Mouse (Mus musculus): Measurements from ENCODE around the gene Olfr1366. TPM values are rescaled to one million over a fixed set of nuclear protein-coding genes. Genes with fewer than 3 reads are reported as not detected.

Olfr1366 gene
- total RNA-seq, 2 experiments from 2014 or later: not detected

GRCm38 (mm10) chr13:21492847-21493246, 49.8 kb downstream of the Olfr1366 start:
- TF ChIP-seq CTCF (IDR thresholded peaks at IDR 0.05): no peak
- intact Hi-C loops (cut with DNase I): no loop called here
- Histone ChIP-seq H3K4me3 (no peak overlapping the region), H3K27ac (no peak overlapping the region)
- DNase-seq (ENCODE audit: extremely low spot score in 1 of 2, low spot score in 2 of 2): no peak

- TF ChIP-seq CTCF (IDR thresholded peaks at IDR 0.05): no peak
- DNase-seq (ENCODE audit: extremely low spot score in 1 of 2, low spot score in 2 of 2): no peak
- Histone ChIP-seq H3K27ac (no peak overlapping the region), H3K4me3 (no peak overlapping the region)
- intact Hi-C loops (cut with DNase I): no loop called here
Observed at GRCm38 (mm10) chr13:21486881-21487280, 55.7 kb downstream of the Olfr1366 start.

Other genes with a start within 250 kb of the Olfr1366 start
- not detected for gene Gpx6, start 230.7 kb downstream of the Olfr1366 start, total RNA-seq (2021)
- gene Olfr1367, start 195.9 kb downstream of the Olfr1366 start, total RNA-seq (2021): not detected
- gene Zscan12, start 180.0 kb downstream of the Olfr1366 start, total RNA-seq (2021): 1 to 10 TPM; 7.0 to 8.2 TPM
- 10 to 100 TPM; 39.0 to 44.4 TPM for gene Zkscan3, start 140.1 kb downstream of the Olfr1366 start, total RNA-seq (2021)
- 1 to 10 TPM; 1.3 to 1.7 TPM for gene Pgbd1, start 101.8 kb downstream of the Olfr1366 start, total RNA-seq (2021)
- gene Zscan26, start 89.1 kb downstream of the Olfr1366 start, total RNA-seq (2021): 10 to 100 TPM; 56.7 to 57.3 TPM
- gene Nkapl, start 74.3 kb downstream of the Olfr1366 start, total RNA-seq (2021): under 1 TPM; 0.40 to 0.77 TPM
- gene Zkscan4, start 63.9 kb downstream of the Olfr1366 start, total RNA-seq (2021): 1 to 10 TPM; 4.4 to 6.8 TPM
- gene Gm10065, start 63.4 kb downstream of the Olfr1366 start, total RNA-seq (2021): not detected
- 10 to 100 TPM; 21.9 to 22.8 TPM for gene AK157302, start 47.6 kb downstream of the Olfr1366 start, total RNA-seq (2021)
- gene Gm11273, start 41.4 kb downstream of the Olfr1366 start, total RNA-seq (2021): 10 to 100 TPM; 51.7 to 53.8 TPM
- gene Zkscan8, start 11.7 kb downstream of the Olfr1366 start, total RNA-seq (2021): 10 to 100 TPM; 14.4 to 19.0 TPM
- not detected for gene Olfr1535, start 17.1 kb upstream of the Olfr1366 start, total RNA-seq (2021)
- not detected for gene Olfr1364, start 39.0 kb upstream of the Olfr1366 start, total RNA-seq (2021)
- not detected for gene Olfr1362, start 71.2 kb upstream of the Olfr1366 start, total RNA-seq (2021)
- not detected for gene Olfr11, start 99.7 kb upstream of the Olfr1366 start, total RNA-seq (2021)
- gene Olfr1361, start 120.6 kb upstream of the Olfr1366 start, total RNA-seq (2021): not detected
- not detected for gene Olfr1360, start 134.6 kb upstream of the Olfr1366 start, total RNA-seq (2021)
- not detected for gene Olfr1359, start 155.3 kb upstream of the Olfr1366 start, total RNA-seq (2021)
- gene Hist1h2bl, start 173.3 kb upstream of the Olfr1366 start, total RNA-seq (2021): 10 to 100 TPM; 23.7 to 28.5 TPM
- 10 to 100 TPM; 25.4 to 32.6 TPM for gene Hist1h2ai, start 173.6 kb upstream of the Olfr1366 start, total RNA-seq (2021)
- 10 to 100 TPM; 54.6 to 74.2 TPM for gene Hist1h3h, start 174.9 kb upstream of the Olfr1366 start, total RNA-seq (2021)
- 1 to 10 TPM; 4.8 to 5.4 TPM for gene Hist1h2bm, start 179.2 kb upstream of the Olfr1366 start, total RNA-seq (2021)
- gene Hist1h4j, start 192.3 kb upstream of the Olfr1366 start, total RNA-seq (2021): 10 to 100 TPM; 13.9 to 19.4 TPM
- 100 to 1,000 TPM; 316 to 377 TPM for gene Hist1h4k, start 207.7 kb upstream of the Olfr1366 start, total RNA-seq (2021)
- gene Hist1h2ak, start 211.0 kb upstream of the Olfr1366 start, total RNA-seq (2021): 10 to 100 TPM; 13.2 to 13.5 TPM
- 1 to 10 TPM; 8.3 TPM for gene Hist1h2bn, start 211.3 kb upstream of the Olfr1366 start, total RNA-seq (2021)
- gene Hist1h1b, start 237.8 kb upstream of the Olfr1366 start, total RNA-seq (2021): 1 to 10 TPM; 6.7 to 8.3 TPM
- gene Hist1h3i, start 240.6 kb upstream of the Olfr1366 start, total RNA-seq (2021): 10 to 100 TPM; 49.9 to 62.3 TPM
- gene Hist1h2an, start 244.4 kb upstream of the Olfr1366 start, total RNA-seq (2021): 1 to 10 TPM in 1 of 2 experiments, not detected in 1; 2.7 TPM
- gene Hist1h2bp, start 244.7 kb upstream of the Olfr1366 start, total RNA-seq (2021): 1 to 10 TPM; 1.3 to 5.5 TPM